Mouse (Mus musculus) lung, adult 2 months (tissue): ENCODE measurements around the gene Map7d1.

Source experiments
- CTCF ChIP-seq: fragments of 200-500 bp; IDR thresholded peaks from 2 replicates; pipeline ENCODE4 v1.5.1; 2011; ENCODE audit warnings: mild to moderate bottlenecking, low read length, control low read depth; ENCODE audit not compliant: insufficient read depth
- POLR2A ChIP-seq: fragments of 200-500 bp; IDR thresholded peaks from 2 replicates; pipeline ENCODE4 v1.6.1; 2011; ENCODE audit warnings: low read depth, mild to moderate bottlenecking, control low read depth, low read length, borderline replicate concordance; ENCODE audit errors: extremely low read depth

- no peak for TF ChIP-seq CTCF
- TF ChIP-seq POLR2A, result no peak
These were observed 21.5 kb downstream of the Map7d1 start for GRCm38 (mm10) chr4:126234496-126235175.
